Mouse (Mus musculus) monocyte, adult 5-6 weeks (primary cell): ENCODE data around the gene Tenm2. TPM values are rescaled to one million over a fixed set of nuclear protein-coding genes. Genes with fewer than 3 reads are reported as not detected.

Source experiments
- ATAC-seq: fragments of 153-309, 156-312 bp; replicated peaks from 2 replicates; pipeline ENCODE4 v1.8.0; 2017; ENCODE audit warnings: mild to moderate bottlenecking; ENCODE audit not compliant: low TSS enrichment, insufficient number of reproducible peaks, severe bottlenecking, poor library complexity, low FRiP score
- total RNA-seq: library from RNA; stranded (forward); fragments of 200-1000, 200-491, 200-594 nt; gene quantifications from 3 replicates; pipeline ENCODE4 v1.2.3, GENCODE M21; 2017

Tenm2 gene
- total RNA-seq, 1 experiment from 2014 or later, result not detected

DNA sequence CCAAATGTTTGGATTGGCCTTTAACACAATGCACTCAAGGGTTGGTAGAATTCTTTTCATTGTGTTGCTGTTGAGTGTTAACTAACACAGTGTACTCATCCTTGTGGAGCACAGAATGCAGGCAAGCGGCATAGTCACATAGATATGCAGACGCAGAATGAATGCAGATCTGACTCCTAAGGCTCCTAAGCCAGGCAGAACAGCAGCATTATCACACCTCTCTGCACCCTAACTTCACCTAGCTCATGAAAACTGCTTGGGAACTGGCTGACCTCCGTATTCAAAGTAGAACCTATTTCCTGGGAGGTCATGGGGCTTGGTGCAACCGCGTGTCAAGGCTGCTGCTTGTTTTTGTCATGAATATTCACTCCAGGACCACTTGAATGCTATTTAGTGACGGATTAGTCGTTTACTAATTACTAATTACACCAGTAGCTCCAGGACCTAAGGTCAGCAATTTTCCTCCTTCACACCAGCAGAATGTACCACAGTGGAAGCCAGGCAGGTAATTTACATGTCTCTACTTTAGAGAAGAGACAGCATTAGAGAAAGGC lies 295.1 kb downstream of the Tenm2 start:
- ATAC-seq, result no peak

DNA sequence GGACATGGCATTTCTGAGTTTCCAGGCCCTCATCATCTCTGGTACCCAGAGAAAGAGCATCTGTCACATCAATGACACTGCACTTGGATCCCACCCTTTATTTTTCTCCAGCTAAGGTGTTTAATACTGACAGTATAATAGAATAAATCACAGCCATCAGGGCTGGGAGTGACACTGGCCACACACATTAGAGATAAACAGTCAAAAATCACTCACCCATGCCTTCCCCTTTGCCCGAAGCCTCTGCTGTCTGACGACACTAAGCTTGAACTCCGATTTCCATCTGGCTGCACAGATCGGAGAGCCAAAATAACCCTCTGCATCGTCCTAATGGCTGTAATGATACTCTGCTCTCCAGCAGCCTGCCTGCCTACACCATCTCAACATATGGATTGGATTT lies 305.9 kb downstream of the Tenm2 start:
- no peak for ATAC-seq

DNA sequence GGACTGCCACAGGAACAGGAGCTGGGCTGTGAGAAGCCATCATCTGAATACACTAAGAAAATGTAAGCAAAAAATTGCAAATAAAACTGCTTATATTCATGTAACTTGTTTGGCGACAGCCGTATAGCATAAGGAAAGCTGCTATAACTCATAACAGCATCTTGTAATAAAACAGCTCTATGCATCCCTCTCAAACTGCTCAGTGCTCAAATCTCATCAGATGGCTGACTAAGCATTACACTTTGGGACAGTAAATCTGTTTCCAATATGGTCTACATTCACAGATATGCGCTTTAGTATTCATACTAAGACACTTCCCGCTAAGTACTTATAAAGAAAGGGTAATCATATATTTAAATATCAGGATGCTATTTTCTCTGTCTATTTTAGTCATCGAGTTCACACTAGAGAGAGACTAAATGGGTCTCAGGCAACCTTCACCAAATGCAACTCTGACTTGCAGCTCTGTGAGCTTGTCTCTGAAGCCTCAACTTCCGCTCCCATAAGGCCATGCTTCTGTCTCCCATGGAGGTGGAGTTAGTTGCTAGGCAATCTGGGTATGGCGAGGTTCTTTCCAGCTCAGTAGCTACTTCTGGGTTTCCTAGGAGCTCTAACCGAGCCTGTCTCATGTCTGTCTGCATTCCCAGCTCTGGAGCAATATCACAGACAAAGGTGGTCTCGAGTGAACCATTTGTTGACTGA lies 308.9 kb downstream of the Tenm2 start:
- ATAC-seq, result no peak

DNA sequence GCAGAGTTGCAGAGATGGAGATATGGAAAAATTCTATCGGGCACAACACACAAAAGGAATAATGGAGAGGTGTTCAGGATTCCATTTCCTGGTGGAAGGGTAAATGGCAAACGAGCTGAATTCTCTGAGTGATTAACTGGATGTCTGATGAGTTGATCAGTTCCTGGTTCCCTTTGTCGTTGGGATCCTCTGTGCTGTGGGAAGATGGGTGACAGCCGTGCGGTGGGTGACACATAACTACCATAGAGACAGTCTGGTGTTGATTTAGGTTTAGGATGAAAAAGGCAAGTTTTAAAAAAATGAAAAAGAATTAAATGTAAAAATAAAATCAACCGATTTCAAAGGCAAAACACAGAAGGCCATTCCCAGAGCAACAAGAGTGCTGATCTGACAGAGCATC lies 316.5 kb downstream of the Tenm2 start:
- ATAC-seq, result no peak

DNA sequence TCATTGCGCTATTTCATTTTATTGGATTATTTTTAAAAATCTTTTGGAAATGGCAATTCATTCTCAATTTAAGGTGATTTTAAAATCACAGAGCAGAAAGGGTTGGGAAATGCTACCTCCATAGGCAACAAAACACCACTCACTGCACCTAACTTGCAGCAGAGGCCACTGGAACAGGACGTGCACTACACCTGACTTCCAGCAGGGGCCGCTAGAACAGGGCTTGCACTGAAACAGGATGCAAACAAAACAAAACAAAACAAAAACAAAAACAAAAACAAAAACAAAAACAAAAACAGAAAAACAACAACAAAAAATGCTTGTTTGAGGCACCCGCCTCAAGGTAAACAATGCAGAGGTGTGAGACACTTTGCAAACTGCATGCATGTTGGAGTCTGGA lies 324.4 kb downstream of the Tenm2 start:
- no peak for ATAC-seq

DNA sequence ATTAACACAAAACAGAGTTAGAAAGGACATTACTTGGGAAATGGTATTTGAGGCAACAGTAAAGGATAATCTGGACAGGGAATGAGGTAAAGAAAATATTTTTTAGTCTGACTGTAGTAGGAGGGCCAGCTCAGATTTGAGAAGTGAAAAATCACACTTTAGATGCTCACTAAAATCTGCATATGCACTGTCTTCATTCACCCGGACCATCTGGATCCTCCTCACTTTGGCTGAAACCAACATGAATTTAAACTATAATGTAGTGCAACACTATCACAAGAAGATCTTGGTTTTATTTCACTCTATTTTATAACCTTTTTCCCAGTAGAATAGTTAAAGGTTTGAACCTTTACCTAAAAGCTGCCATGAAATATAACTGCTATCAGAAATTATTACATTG lies 326.7 kb downstream of the Tenm2 start:
- ATAC-seq, result no peak

DNA sequence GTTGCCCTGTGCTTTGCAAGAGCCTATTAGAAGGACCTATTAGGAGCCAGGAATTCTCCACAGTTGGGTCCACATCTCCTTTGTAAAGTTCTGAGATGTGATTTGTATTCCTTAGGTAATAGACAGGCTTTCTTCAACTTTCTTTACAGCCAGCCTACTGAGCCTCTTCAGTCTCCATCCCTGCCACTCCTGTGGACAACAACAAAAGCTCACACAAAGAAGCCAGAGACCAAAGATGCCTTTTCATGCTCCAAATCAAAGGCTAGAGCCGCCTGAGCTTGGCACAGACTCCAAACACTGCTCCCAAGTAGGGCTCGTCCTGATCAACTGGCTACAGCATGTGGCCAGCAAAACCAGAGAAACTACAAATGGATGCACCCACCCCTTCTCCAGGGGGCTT lies 333.5 kb downstream of the Tenm2 start:
- no peak for ATAC-seq

DNA sequence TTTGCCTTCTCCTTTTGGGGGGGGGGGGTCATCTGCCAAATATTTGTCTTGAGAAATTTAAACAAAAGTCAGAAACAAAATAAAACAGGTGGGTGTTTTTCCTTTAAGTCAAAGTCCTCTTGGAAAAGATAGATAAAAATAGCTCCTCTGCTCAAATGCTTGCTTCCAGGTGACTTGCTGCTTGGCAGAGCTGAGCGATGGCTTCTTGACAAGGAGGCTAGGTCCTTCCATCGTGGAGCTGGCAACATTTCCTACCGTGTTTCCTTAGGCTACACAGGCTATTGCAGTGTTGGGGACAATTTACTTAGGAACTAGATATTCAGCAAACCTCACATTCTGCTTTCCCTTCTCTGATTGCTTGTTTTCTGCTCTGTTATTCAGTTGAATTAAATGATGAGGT lies 342.7 kb downstream of the Tenm2 start:
- ATAC-seq, result no peak

DNA sequence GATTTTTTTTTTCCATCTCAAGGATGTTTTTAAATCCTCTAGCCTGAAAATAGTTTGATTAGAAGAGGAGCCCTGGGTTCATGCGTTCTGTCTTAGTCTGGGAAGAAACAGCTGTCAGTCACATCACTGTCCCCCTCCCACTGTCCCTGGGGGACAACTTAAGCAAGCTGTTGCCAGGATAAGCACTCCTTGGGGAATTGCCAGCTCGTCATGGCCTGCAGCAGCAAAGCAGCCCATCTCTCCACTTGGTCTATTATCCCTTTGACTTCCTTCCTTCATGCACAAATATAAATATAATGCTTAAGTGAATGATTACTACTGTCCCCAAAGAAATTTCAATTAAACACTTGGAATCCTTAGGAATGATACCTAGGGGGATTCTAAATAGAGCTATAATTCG lies 344.7 kb downstream of the Tenm2 start:
- ATAC-seq, result no peak

DNA sequence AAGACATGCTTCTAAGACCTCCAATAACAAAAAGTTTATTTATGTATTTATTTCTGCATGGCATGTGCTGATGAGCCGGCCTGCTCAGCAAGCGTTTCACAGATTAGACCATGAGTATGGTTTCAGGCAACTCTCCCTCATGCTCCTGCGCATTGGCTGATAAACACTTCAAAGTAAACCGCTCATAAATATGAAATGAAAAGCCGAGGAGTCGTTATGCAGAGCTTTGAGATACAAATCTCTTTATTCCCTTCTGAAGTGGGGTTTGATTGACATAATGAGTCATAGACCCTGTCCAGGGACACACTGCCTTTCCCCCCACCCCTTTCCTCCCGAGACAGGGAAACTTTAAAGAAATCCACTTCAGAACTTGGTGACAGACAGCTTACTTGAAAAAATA lies 348.3 kb downstream of the Tenm2 start:
- no peak for ATAC-seq

DNA sequence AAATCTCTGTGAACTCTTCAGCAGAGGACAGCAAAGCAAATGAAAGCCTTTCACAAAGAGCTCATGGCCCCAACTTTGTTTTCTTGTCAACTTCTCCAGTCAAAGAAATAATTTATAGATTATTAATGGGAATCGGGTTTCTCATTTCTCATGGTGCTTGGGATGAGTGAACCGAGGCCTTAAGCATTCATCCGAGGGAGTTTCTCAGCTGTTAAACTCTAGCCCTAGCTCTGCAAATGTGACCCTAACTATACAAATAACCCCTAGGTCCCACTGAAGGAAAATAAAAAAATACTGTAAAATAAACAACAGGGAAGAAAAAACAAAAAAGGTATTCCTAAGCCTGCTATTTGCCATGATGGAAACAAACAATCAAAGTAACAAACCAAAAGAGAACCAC lies 349.6 kb downstream of the Tenm2 start:
- no peak for ATAC-seq

DNA sequence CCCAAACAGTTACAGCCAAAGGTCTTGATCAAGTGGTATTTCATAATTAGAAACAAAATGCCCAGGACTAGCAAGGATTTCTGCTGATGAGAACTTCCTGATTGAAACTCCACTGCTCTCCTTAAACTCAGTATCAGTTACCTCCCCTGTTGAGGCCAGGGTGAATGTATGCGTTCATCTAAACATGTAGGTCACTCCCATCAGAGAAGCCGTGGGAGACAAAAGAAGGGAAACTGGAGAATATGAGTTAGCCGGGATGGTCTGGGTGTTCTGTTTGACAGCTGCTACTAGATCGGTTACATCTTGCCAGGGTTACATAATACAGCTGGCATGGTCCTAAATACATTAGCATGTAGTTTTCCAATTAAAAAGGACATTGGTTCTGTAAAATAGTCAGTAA lies 362.8 kb downstream of the Tenm2 start:
- ATAC-seq, result no peak

DNA sequence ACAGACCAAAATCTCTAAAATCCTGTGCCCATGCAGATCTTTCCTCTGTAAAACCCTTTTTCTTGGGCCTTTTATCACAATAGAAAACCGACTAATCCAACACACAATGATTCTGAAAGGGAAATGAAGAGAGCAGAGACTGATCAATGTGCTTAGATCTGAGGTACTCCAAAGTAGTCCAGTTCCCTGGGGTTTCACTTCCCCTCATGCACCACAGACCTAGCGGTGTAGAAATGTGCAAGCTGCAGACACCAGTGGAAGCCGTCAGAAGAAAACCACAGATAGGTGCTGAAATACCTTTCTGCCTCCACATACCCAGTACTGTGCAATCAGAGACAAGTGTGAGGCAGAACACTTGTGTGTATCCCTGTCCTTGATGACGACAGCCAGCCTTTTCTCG lies 365.2 kb downstream of the Tenm2 start:
- ATAC-seq, result no peak

DNA sequence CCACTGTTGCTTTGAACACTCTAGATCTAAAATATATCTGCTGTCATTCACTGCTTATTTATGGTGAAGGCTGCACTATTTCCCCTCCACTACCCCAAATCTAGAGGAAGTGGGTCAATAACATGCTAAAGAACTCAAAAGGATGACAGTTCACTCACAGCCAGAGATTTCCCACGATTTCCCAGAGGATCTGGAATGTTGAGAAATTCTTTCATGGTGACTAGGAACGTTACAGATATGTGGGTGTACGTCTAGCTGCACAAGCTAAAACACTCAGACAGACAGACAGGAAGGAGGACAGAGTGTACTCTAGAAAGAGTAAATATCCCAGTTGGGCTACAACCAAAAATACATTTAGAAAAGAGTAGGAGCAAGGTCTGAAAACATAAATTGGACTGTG lies 384.1 kb downstream of the Tenm2 start:
- ATAC-seq, result no peak

DNA sequence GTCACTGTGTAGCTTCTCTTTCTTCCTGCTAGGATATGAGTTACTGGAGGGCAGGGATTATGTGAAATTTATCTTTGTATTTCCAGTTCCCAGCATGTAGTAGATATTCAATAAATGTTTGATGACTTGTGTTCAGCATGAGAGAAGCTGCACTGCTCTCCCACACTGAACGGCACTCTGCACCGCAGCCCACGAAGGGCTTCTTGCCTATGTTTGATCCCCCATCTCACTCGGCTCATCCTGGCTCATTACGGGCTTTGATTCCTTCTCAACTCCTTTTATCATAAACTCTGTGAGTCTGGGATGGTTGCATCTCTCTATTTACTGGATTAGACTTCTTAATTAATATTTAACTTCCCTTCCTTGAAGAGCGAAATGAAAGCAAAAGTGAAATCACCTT lies 388.3 kb downstream of the Tenm2 start:
- ATAC-seq, result no peak

DNA sequence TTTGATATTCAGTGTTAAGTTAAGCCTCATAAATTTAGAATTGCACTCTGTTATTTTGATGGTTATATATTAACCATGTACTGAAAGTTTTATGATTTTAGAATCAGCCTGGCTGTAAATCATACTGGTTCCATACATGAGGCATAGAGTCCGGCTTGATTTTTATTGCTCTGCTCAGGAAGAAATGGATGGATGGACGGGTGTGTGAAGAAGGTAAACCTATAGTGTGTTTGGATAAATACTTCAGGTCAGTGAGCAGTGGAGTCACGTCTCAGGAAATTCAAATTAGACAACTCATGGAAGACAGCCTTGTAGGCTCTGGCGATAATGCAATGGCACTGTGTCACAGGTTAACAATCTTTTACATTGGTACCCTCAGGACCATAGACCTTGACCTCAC lies 402.9 kb downstream of the Tenm2 start:
- no peak for ATAC-seq

DNA sequence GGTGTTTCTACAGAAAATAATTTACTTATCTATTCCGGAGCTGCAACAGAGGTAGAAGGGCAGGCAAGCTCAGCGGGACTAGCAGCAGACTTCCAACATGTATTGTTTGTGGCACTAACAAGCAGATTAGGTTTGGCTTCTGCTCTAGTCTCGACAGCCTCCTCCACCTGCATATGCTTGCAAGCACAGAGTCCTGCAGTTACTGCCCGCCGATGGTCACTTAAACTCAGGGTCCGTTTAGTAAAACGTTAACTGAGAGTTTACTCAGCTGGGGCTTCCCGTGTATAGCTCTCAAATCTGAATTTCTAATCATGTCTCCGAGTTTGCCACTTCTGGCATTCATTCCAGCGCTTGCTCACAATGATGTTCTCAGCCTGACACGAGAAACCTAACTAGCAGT lies 404.3 kb downstream of the Tenm2 start:
- ATAC-seq, result no peak

DNA sequence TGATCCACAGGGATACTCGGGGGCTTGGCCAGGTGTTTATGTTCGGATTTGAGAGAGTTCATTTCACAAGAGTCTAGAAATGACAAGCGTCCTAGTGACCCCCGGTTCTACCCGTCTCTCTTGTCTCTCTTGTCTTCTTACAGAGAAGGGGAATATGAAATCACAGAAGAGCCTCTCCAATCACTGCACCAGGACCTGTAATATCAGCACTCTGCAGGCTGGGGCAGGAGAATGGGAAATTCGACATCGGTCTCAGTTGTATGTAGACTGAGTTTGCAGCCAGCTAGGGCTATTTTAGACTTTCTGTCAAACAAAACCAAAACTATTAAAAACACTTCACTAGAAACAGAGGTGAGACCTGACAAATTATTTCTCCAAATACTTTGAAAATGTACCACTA lies 411.1 kb downstream of the Tenm2 start:
- ATAC-seq, result no peak

DNA sequence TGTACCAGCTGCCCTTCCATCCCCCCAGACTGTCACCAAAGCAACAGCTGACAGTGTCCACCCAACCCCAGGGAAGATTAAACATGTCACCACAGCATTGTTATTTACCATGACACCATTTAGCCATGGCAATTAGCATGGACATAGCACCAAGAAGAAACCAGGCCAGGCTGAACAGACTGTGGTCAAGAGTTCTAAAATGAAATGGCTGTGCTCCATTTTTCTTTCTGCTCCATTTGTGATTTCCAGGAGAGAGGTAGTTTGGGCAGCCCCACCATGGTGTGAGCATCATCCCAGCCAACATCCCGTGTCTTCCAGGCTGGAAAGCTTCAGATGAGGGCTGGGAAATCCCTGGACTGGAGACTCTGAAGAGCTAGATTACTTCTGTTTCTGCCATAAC lies 431.1 kb downstream of the Tenm2 start:
- no peak for ATAC-seq

DNA sequence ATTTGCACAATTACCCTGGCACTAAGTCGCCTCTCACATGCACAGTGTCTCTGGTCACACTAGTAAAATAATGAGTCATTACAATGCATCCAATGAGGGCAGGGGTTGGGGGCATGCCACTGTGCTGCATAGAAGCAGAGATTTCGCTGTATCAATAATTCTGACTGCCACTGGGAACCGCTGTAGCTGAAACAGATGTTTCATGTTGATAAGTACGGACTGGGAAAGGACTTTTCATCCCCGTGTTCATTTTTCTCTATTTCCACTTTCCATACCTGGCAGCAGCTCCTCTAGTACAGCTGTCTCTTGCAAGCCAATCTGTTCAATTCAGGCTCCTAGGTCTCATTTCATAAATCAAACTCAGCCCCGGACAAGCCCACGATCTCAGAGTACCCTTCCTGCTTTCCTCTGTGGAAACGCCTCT lies 433.5 kb downstream of the Tenm2 start:
- ATAC-seq, result no peak

DNA sequence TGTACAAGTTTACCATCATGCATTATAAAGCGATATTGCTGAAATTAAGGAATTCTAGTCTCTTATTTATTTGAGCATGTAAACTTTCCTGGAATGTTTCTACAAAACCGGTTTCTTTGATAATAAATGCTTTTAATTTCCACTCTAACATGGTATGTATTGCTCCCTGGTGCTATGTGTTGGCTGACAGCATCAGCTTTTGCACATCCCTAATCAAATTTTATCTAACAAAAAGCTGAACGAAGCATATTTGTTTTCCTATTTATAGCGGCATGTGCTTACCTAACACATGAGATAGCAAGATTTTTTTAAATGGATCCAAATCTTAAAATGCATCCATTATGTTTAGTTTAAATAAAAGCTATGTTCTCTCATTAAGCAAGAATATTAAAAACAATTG lies 434.1 kb downstream of the Tenm2 start:
- ATAC-seq, result no peak
